Mouse (Mus musculus) C3H10T1/2 (cell line): ENCODE data around the gene Hsfy2. TPM values are rescaled to one million over a fixed set of nuclear protein-coding genes. Genes with fewer than 3 reads are reported as not detected.

Experiments used
- polyA plus RNA-seq, 2 experiments: library from polyadenylated mRNA; unstranded; fragments of >200 nt; fragmentation: generic; extraction: Trizol; gene quantifications; one replicate each; pipeline ENCODE4 v1.2.1; 2012; ENCODE audit warnings: missing spikeins in 2 of 2

Gene Hsfy2
- not detected for polyA plus RNA-seq

GRCm38 (mm10) chr1:56637335-56637734 lies at the start of gene Hsfy2:
Gene Hsfy2, minus strand, starts transcription at chr1:56637435.

